Mouse (Mus musculus): ENCODE measurements around the gene Dnmbp. TPM values are rescaled to one million over a fixed set of nuclear protein-coding genes. Genes with fewer than 3 reads are reported as not detected.

The Dnmbp gene
- total RNA-seq, 4 experiments from 2014 or later = 10.8 to 13.3 (median 11.7) TPM

GRCm38 (mm10) chr19:43809331-43809730, 130.7 kb downstream of the Dnmbp start:
- no peak for DNase-seq (ENCODE audit: low spot score in 2 of 2)

DNA sequence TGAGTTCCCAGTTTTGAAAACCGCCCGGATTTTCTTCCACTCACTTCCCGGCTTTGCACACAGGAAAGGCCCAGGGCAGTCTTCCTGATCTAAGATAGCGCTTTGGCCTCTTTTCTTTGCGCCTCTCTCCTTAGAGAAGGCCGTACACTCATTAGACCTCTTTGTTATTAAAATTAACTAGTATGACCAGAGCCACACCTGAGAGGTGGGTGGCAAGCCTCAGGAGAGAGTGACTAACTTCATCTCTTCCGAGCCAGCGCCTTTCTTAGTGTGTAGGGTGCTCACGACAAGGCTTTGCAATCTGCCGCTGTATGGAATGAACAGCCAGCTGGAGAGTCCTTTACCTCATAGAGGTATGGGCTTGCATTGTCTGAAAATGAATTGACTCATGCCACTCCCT, 136.1 kb downstream of the Dnmbp start:
- no peak for DNase-seq (ENCODE audit: low spot score in 2 of 2)

- DNase-seq (ENCODE audit: low spot score in 2 of 2) = no peak
Measured at GRCm38 (mm10) chr19:43801427-43802051, 138.5 kb downstream of the Dnmbp start.

DNA sequence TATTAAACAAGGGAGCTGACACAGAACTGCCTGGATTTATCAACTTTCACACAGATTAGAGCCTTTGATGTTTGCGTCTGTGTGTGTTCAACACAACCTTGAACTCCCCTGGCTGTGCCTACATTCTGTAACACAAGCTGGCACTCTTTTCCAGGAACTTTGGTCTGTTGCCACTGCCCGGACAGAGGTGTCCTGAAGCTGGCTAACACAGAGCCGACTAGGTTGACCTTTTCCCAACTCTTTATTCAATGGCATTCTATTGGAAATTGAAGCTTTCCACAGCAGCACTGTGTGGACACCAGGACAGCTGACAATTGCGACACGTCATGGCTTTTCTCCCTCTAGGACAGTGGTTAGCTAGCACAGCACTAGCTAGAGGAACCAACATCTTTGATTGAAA, 142.8 kb downstream of the Dnmbp start:
- no peak for DNase-seq (ENCODE audit: low spot score in 2 of 2)

Other genes with a start within 250 kb of the Dnmbp start
- 1 to 10 TPM; 5.8 to 8.2 (median 7.7) TPM for gene Cutc, start 187.2 kb downstream of the Dnmbp start, total RNA-seq (2022)
- 10 to 100 TPM; 13.6 to 24.6 (median 14.7) TPM for gene Cox15, start 187.2 kb downstream of the Dnmbp start, total RNA-seq (2022)
- gene Abcc2, start 158.0 kb downstream of the Dnmbp start, total RNA-seq (2022) = under 1 TPM in 2 of 4 experiments, not detected in 2; 0.06 to 0.33 TPM
- under 1 TPM in 3 of 4 experiments, not detected in 1; 0.27 to 0.37 (median 0.34) TPM for gene Cpn1, start 46.4 kb upstream of the Dnmbp start, total RNA-seq (2022)
- not detected for gene Cyp2c23, start 89.0 kb upstream of the Dnmbp start, total RNA-seq (2022)
- gene Erlin1, start 129.6 kb upstream of the Dnmbp start, total RNA-seq (2022) = 10 to 100 TPM; 21.3 to 25.8 (median 23.0) TPM
- 10 to 100 TPM; 42.6 to 64.1 (median 51.9) TPM for gene Chuk, start 167.3 kb upstream of the Dnmbp start, total RNA-seq (2022)
- 10 to 100 TPM; 19.1 to 21.2 (median 19.9) TPM for gene Cwf19l1, start 195.7 kb upstream of the Dnmbp start, total RNA-seq (2022)
- gene Bloc1s2, start 206.3 kb upstream of the Dnmbp start, total RNA-seq (2022) = 10 to 100 TPM; 55.5 to 72.3 (median 59.8) TPM

All from layer of hippocampus, adult 8-10 months (tissue).